Mouse (Mus musculus): ENCODE results near the gene Crisp4. TPM values are rescaled to one million over a fixed set of nuclear protein-coding genes. Genes with fewer than 3 reads are reported as not detected.

The Crisp4 gene
- not detected for total RNA-seq (2022)

DNA sequence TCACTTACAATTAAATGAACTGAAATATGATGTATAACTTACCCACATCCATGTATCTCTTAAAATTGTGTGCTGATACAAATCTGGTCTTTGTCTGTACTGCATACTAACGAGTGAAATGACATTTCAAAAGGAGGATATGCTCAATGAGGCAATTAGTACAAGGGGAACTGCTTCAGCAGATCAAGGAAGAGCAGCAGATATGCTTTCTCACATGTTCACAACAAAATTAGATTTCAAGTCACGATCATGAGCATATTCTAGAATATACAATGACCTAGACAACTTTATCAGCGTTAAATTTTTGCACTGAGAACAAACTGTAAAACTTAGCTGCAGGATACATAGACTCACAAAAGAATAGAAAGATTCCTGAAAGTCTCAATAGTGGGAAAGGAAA is at the start of gene Crisp4:
Gene Crisp4 (minus strand): TSS at position 101 of the 400 bp plus-strand sequence.
- no peak for DNase-seq (ENCODE audit: low spot score in 2 of 2)

- no peak for DNase-seq (ENCODE audit: low spot score in 2 of 2)
Measured at GRCm38 (mm10) chr1:18191719-18192118, 46.0 kb upstream of the Crisp4 start.

DNA sequence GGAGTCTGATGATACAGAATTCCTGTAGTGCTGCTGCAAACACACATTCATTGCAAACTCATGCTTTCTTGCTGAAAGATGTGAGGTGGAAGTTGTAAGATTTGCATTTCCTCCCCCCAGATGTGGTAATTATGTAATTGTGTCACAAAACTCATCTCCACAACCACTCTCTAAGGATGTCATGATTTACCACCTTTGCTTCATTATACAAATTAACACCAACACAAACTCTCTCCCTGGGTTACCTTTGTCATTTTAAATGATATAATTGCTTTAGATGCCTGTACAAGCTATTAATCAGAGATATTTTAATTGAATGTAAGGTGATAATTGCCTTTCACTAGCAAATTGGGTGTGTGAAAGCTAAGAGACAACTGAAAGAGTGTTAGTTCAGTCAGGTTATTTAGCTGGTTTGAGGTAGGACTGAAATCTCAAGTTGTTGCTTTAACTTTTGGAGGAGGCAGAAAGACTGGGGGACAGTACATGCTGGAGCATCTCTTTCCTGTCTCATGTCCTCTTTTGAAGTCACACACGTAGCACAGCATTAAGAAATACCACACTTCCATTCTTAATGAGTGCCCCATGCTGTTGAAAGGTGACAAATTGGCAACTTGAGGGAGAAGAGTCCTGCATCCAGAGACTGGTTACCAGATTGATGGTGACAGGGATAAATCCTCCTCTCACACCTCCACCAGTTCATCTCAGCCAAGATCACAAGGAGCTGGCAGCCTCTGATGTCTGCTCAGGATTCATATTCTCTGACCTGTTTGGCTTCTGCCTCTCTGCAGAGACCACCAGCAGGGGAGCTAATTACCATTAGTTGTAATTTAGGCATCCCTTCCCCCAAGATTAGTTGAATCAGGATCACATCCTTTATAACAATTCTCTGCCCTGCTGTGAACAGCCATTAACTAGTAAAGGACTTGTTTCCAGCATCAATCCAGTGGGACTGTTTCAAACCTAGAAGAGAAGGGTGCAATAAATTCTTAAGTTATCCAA is 45.3 kb upstream of the Crisp4 start:
- DNase-seq (ENCODE audit: low spot score in 2 of 2), result no peak

GRCm38 (mm10) chr1:18181167-18181566 is 35.5 kb upstream of the Crisp4 start:
- peak; percentile 9 to 21 for DNase-seq (ENCODE audit: low spot score in 2 of 2)

DNA sequence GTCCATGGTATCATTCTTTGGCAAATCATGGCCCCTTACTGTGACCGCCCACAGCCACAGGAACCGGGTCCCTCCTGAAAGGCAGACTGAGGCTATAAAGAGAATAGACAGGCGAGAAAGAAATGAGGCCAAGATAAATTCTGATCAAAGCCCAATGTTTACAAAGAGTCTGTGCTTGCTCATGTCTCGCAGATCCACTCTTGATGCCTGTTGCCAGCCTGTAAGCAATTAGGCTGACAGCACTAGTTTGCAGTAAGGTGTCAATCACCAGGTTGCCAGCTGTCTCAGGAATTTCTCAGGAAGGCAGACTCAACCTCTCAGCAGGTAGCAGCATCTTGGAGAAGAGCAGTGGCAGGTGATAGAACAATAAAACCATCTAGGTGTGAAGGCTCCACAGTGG is 24.9 kb upstream of the Crisp4 start:
- no peak for DNase-seq (ENCODE audit: low spot score in 2 of 2)

DNA sequence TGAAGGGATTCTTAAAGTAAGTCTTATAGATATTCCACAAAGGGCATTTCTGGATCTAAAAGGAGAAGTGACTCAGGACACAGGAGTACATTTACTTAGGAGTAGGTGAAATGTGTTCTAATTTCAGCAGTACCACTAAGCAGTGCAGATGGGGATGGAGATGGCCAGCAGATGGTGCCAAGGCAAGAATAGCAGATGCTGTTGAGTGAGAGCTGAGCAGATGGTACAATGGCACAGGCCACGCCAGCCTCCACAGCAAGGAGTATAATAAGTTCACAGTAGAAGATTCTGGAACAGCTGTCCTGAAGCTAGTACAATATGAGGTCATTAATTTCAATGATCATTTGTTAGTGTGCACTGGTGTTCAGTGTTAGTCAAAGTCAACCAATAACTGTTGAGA is 22.6 kb upstream of the Crisp4 start:
- peak; percentile 56 to 71 for DNase-seq (ENCODE audit: low spot score in 2 of 2)

- DNase-seq (ENCODE audit: low spot score in 2 of 2), result no peak
Measured at GRCm38 (mm10) chr1:18159082-18159481, 13.4 kb upstream of the Crisp4 start.

DNA sequence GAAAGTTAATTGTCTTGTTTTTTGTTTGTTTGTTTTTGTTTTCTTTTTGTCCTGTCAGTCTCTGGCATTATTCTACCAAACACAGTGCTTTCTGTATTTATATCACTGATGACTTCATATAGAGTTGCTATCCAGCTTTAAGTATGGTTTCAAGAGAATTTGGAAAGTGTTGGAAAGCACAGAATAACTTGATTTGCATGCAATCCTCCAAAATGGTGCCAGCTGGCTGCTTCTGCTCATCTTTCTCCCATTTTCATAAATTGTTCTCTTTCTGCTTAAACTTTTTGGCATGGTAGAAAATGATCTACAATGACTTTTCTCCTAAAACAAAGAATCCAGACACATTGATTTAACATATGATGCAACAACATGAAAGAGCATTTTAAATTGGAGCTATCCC is 2.5 kb upstream of the Crisp4 start:
- DNase-seq (ENCODE audit: low spot score in 2 of 2), result peak in 1 of 2 experiments; percentile 20

DNA sequence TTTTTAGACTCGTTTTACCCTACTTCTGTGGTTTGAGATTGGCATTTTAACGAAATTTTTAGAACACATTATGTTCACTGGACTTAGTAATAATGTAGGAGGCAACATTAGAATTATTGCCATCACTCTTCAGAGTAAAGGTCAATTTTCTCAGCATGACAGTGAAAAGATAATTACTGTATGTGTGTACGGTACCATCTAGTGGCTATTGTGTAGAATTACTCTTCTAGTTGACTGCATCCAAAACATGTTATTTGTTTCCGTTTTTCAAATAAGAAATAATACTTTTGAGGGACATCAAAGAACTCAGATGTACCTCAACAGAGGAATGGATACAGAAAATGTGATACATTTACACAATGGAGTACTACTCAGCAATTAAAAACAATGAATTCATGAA is 14.0 kb downstream of the Crisp4 start:
- no peak for DNase-seq (ENCODE audit: low spot score in 2 of 2)

DNA sequence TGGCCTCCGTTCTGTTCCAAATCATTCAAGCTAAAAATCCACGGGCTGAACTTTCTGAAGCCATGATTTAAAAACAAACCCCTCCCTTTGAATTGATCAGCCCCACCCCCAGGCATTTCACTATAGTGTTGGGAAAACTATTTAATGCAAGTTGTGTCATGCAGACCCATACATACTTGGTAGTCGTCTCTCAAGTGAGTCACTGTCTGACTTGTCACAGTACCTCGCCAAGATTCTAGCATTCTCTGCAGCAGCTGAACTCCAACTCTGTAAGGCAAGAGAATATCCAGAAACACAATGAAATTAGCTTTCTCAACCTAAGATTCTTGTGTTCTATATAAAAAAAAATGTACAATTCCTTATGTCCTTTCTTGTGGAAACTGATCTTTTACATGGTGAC is 15.7 kb downstream of the Crisp4 start:
- DNase-seq (ENCODE audit: low spot score in 2 of 2), result no peak

GRCm38 (mm10) chr1:18106720-18107355 is 38.9 kb downstream of the Crisp4 start:
- no peak for DNase-seq (ENCODE audit: low spot score in 2 of 2)

DNA sequence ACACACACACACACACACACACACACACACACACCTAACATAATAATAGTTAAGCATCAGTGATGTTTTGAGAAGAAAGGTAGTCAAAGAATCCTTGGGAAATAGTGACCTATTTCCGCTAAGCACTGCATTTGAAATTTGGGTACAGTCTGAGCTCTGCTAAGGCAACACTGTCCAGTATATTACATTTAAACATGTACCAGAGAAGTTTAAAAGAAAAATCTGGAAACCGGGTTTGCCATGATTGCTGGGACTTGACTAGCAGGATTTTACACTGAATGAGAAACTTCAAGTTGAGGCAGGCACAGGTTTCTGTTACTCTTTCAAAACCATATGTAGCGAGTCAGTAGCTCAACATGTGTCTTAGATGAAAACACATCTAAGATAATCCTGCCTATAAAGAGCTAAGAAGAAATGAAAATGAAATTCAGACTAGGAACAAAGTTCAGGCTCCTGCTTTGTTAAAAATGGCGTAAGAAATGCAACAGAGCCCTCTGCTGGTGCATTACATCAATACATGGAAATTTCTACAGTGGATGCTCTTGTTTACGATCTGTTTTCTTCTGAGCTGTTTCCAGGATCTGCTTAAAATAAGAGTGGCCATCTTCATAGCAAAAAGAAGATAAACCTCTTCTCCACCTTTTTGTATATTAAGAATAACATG is 39.7 kb downstream of the Crisp4 start:
- peak in 1 of 2 experiments; percentile 6 for DNase-seq (ENCODE audit: low spot score in 2 of 2)

GRCm38 (mm10) chr1:18105029-18105865 is 40.5 kb downstream of the Crisp4 start:
- no peak for DNase-seq (ENCODE audit: low spot score in 2 of 2)

Other genes with a start within 250 kb of the Crisp4 start
- not detected for gene Defb18, start 91.5 kb upstream of the Crisp4 start, total RNA-seq (2022)
- not detected for gene Defb41, start 119.2 kb upstream of the Crisp4 start, total RNA-seq (2022)

Measured in layer of hippocampus, adult 8-10 months (tissue).